Mouse (Mus musculus) limb, embryonic 13.5 days (tissue): ENCODE measurements around the gene Cbfa2t3. TPM values are rescaled to one million over a fixed set of nuclear protein-coding genes. Genes with fewer than 3 reads are reported as not detected.

Experiments
- ATAC-seq: fragments of 200-750 bp; cut with Nextera tagmentation; 2 replicates; pipeline ENCODE4 v1.8.0; 2017; ENCODE audit warnings: low read depth, moderate number of reproducible peaks, moderate TSS enrichment; ENCODE audit not compliant: low FRiP score
- H3K27ac ChIP-seq: fragments of 300-500 bp; sonication (generic); 2 replicates; pipeline ENCODE4 v1.5.1; 2015; ENCODE audit warnings: inconsistent platforms, mild to moderate bottlenecking, moderate library complexity
- H3K27me3 ChIP-seq: fragments of 300-500 bp; sonication (generic); 2 replicates; pipeline ENCODE4 v1.6.1; 2015; ENCODE audit warnings: mild to moderate bottlenecking, inconsistent platforms
- H3K36me3 ChIP-seq: fragments of 300-500 bp; sonication (generic); 2 replicates; pipeline ENCODE4 v1.6.1; 2015; ENCODE audit warnings: inconsistent platforms, mild to moderate bottlenecking, moderate library complexity
- H3K4me1 ChIP-seq: fragments of 300-500 bp; sonication (generic); 2 replicates; pipeline ENCODE4 v1.6.1; 2015; ENCODE audit warnings: inconsistent platforms
- H3K4me2 ChIP-seq: fragments of 300-500 bp; sonication (generic); replicated peaks from 2 replicates; pipeline ENCODE4 v1.6.1; 2015; ENCODE audit warnings: inconsistent platforms, mild to moderate bottlenecking, moderate library complexity
- H3K4me3 ChIP-seq: fragments of 300-500 bp; sonication (generic); 2 replicates; pipeline ENCODE4 v1.5.1; 2015; ENCODE audit warnings: moderate library complexity, mild to moderate bottlenecking, inconsistent platforms
- H3K9ac ChIP-seq: fragments of 300-500 bp; sonication (generic); 2 replicates; pipeline ENCODE4 v1.6.1; 2015; ENCODE audit warnings: mild to moderate bottlenecking, inconsistent platforms
- H3K9me3 ChIP-seq: fragments of 300-500 bp; sonication (generic); 2 replicates; pipeline ENCODE4 v1.6.1; 2016; ENCODE audit warnings: inconsistent platforms
- WGBS: fragments of 180-500 bp; shearing (Covaris S2); methylation state at CpG from one replicate; pipeline ENCODE4 v1.1.7; 2015; 5-methylcytosine and 5-hydroxymethylcytosine counted together
- polyA plus RNA-seq: library from polyadenylated mRNA; unstranded; fragments of >200 nt; fragmentation: Nextera tagmentation; extraction: Ambion mirVana; gene quantifications from 2 replicates; pipeline ENCODE4 v1.2.1, GENCODE M21; 2015

Gene Cbfa2t3
- polyA plus RNA-seq, 1 experiment from 2014 or later, result 4.3 TPM

GRCm38 (mm10) chr8:122623844-122624642, 74.9 kb downstream of the Cbfa2t3 start:
- Histone ChIP-seq H3K4me3 (no peak overlapping the region), H3K27me3 (no peaks in the 10 kb centered on the region), H3K9ac (peak overlapping the region; percentile 31; the same call in 1 of the 2 replicates), H3K4me1 (peaks cover 13% of the 10 kb centered on the region), H3K27ac (no peak overlapping the region), H3K4me2 (no peak overlapping the region), H3K9me3 (no peaks in the 10 kb centered on the region), H3K36me3 (no peaks in the 10 kb centered on the region)
- no peak for ATAC-seq
- WGBS, result 92% methylated on average over 17 of the region's 17 CpGs

DNA sequence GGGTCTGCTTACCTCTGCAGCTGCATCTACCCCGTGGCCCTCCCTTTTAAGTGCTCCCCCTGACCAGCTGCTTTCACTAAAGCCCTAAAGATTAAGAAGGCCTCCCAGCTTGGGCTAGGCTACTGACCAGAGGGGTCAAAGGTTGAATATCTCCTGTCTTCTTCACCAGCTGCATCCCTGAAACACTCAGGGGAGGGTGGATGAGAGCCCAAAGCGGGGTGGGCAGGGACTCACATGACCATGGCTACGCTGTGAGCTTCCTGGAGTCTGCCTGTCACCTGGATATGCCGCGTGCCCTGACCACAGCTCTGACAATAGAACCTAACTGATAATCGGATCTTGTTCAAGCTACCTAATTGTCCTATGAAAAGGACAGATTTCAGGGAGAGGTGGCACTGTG, 76.2 kb downstream of the Cbfa2t3 start, which contains the start of gene Pabpn1l:
Gene Pabpn1l, minus strand, starts transcription at position 13 of the 400 bp plus-strand sequence.
- no peak within 1 kb of the TSS for H3K27ac ChIP-seq
- no peak for ATAC-seq
- H3K4me3 ChIP-seq, result no peak within 1 kb of the TSS
- 63% methylated on average over 6 of the region's 6 CpGs for WGBS
- no peaks in the 10 kb centered on the region for H3K9me3 ChIP-seq
- no peak within 1 kb of the TSS for H3K9ac ChIP-seq
- no peaks in the 10 kb centered on the region for H3K27me3 ChIP-seq
- H3K36me3 ChIP-seq, result no peaks in the 10 kb centered on the region
- H3K4me2 ChIP-seq, result no peak within 1 kb of the TSS
- peaks cover 23% of the 10 kb centered on the region for H3K4me1 ChIP-seq

GRCm38 (mm10) chr8:122620446-122620845, 78.5 kb downstream of the Cbfa2t3 start:
- H3K4me1 ChIP-seq, result peaks cover 41% of the 10 kb centered on the region
- ATAC-seq, result no peak
- peaks cover under 1% of the 10 kb centered on the region; the same call in 1 of the 2 replicates for H3K36me3 ChIP-seq
- WGBS, result 24% methylated on average over 5 of the region's 5 CpGs
- no peak overlapping the region for H3K27ac ChIP-seq
- no peak overlapping the region for H3K4me3 ChIP-seq
- no peak overlapping the region for H3K4me2 ChIP-seq
- H3K9ac ChIP-seq, result no peak overlapping the region
- no peaks in the 10 kb centered on the region for H3K9me3 ChIP-seq
- H3K27me3 ChIP-seq, result no peaks in the 10 kb centered on the region

DNA sequence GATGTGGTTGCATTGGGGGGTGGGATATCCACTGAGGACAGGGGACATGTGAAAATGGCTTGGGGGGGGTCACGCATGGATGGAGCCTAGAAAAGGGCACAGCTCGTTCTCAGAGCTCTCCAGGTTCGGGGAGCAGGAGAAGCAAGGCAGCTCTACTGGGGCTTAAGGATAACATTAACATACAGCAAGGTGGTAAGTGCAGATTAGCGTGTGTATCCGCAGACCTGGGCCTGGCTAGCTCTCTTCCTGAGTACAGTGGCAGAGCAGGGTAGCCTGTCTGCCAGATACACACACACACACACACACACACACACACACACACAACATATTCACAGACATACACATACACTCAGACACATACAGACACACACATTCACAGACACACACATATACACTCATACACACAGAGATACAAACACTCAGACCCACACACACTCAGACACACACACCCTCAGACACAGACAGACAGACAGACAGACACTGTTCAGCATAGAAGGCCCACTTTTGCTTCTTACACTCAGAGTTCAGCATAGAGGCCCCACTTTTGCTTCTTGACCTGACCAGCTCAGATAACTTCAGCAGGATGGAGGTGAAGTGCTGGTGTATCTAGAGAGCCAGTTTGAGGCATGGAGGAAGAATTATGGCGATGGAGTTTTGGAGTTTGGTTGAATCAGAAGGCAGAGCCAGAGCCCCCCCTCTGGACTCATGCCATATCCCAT, 80.1 kb downstream of the Cbfa2t3 start:
- H3K27me3 ChIP-seq, result no peaks in the 10 kb centered on the region
- ATAC-seq, result no peak
- H3K36me3 ChIP-seq, result peaks cover 14% of the 10 kb centered on the region
- 76% methylated on average over 6 of the region's 6 CpGs for WGBS
- peaks cover 43% of the 10 kb centered on the region for H3K4me1 ChIP-seq
- H3K4me3 ChIP-seq, result no peak overlapping the region
- no peak overlapping the region for H3K4me2 ChIP-seq
- no peak overlapping the region for H3K9ac ChIP-seq
- H3K27ac ChIP-seq, result no peak overlapping the region
- no peaks in the 10 kb centered on the region for H3K9me3 ChIP-seq

DNA sequence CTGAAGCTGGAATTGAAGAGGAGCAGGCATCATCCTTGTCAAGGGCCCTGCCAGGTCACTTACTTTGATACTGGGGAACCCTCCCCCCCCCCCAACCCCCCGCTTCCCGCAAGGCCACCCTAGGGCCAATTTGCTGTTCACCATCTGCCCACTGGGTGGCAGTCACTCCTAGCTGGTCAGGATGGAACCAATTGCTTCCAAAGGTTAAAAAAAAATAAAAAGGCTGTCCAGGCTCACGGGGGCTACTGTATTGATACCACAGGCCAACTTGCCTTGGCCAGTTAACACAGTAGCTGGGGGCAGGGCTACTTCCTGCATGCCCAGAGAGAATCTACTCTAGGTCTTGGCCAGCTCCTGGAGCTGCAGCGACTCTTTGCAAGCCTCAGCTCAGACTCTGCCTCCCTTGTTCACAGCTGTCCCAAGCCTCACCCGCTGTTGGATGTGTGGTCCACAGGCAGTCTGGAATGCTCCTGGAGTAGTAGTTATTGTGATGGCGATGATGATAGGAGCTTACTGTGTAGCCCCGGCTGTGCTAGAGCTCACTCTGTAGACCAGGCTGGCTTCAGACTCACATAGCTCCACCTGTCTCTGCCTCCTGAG, 80.9 kb downstream of the Cbfa2t3 start:
- H3K4me2 ChIP-seq, result no peak overlapping the region
- 22% methylated on average over 5 of the region's 7 CpGs for WGBS
- no peaks in the 10 kb centered on the region for H3K9me3 ChIP-seq
- H3K27me3 ChIP-seq, result no peaks in the 10 kb centered on the region
- peak; percentile 38; the same call in 1 of the 2 replicates for ATAC-seq
- H3K4me1 ChIP-seq, result peaks cover 43% of the 10 kb centered on the region
- H3K4me3 ChIP-seq, result no peak overlapping the region
- H3K27ac ChIP-seq, result no peak overlapping the region
- no peak overlapping the region for H3K9ac ChIP-seq
- H3K36me3 ChIP-seq, result peaks cover 17% of the 10 kb centered on the region

DNA sequence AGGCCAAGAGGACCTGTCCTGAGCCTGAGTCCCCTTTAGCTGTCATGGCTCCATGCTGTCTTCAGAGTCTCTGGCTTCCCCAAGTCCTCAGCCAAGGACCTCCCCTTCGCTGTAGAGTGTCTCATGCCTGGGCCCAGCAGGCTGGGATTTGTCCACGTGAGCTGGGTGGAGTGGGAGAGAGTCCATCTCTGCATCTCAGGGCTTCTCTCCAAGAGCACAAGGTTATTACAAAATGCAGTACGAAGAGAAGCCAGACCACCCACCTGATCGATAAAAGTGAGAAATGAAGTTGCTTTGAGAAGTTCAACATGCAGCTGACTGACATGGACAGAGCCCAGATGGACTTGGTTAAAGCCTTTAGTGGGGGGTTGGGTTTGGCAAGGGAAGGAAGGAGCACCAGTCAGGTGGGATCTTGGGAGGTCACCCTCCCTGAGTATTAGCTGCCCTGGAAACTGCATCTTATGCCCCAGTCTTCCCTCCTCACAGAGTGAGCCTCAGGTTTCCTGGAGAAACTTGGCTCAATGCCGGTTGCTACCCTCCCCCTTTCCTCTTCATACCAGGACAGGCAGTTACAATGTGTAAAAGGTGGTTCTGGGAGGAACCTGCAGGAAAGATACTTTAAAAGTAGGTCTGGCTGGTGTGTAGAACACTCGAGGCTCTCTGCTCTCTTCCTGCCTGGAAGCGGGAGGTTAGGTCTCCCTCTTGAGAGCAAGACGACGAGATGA, 82.6 kb downstream of the Cbfa2t3 start:
- ATAC-seq, result 0 out of 2 replicates have a peak, but pooled peaks have one; percentile 4
- Histone ChIP-seq H3K36me3 (peaks cover 17% of the 10 kb centered on the region), H3K4me3 (no peak overlapping the region), H3K4me1 (peaks cover 53% of the 10 kb centered on the region), H3K9me3 (no peaks in the 10 kb centered on the region), H3K9ac (no peak overlapping the region; the same call in 1 of the 2 replicates), H3K27me3 (no peaks in the 10 kb centered on the region), H3K4me2 (peak overlapping the region; percentile 3; the same call in 1 of the 2 replicates), H3K27ac (peak overlapping the region; percentile 61)
- WGBS, result 56% methylated on average over 9 of the region's 9 CpGs

GRCm38 (mm10) chr8:122611295-122612133, 87.4 kb downstream of the Cbfa2t3 start, which contains the start of the genes Galns and Trappc2l:
Gene Galns, minus strand, starts transcription at chr8:122611463.
Gene Trappc2l, plus strand, starts transcription at chr8:122611640.
- Histone ChIP-seq H3K4me1 (peaks cover 33% of the 10 kb centered on the region), H3K4me3 (peak within 1 kb of the TSS; percentile 76), H3K9ac (peak within 1 kb of the TSS; percentile 81), H3K9me3 (no peaks in the 10 kb centered on the region), H3K27me3 (no peaks in the 10 kb centered on the region), H3K36me3 (peaks cover 17% of the 10 kb centered on the region), H3K4me2 (peak within 1 kb of the TSS; percentile 92), H3K27ac (peak within 1 kb of the TSS; percentile 67)
- peak; percentile 96 for ATAC-seq
- under 1% methylated on average over 56 of the region's 57 CpGs for WGBS

- Histone ChIP-seq H3K9ac (peak overlapping the region; percentile 77), H3K4me1 (peaks cover 25% of the 10 kb centered on the region), H3K4me2 (peak overlapping the region; percentile 92), H3K9me3 (no peaks in the 10 kb centered on the region), H3K36me3 (peaks cover 17% of the 10 kb centered on the region), H3K27me3 (no peaks in the 10 kb centered on the region), H3K4me3 (peak overlapping the region; percentile 76), H3K27ac (no peak overlapping the region; the same call in 1 of the 2 replicates)
- WGBS, result 2% methylated on average over 20 of the region's 20 CpGs
- ATAC-seq, result no peak; the same call in 1 of the 2 replicates
These were observed 88.2 kb downstream of the Cbfa2t3 start for GRCm38 (mm10) chr8:122610612-122611277.

GRCm38 (mm10) chr8:122610209-122610608, 88.7 kb downstream of the Cbfa2t3 start:
- peaks cover 21% of the 10 kb centered on the region for H3K4me1 ChIP-seq
- H3K36me3 ChIP-seq, result peaks cover 14% of the 10 kb centered on the region
- H3K4me3 ChIP-seq, result peak overlapping the region; percentile 76; the same call in 1 of the 2 replicates
- H3K27me3 ChIP-seq, result no peaks in the 10 kb centered on the region
- H3K9ac ChIP-seq, result no peak overlapping the region
- WGBS, result 68% methylated on average over 4 of the region's 4 CpGs
- no peak overlapping the region for H3K27ac ChIP-seq
- no peak for ATAC-seq
- H3K9me3 ChIP-seq, result no peaks in the 10 kb centered on the region
- H3K4me2 ChIP-seq, result peak overlapping the region; percentile 92

DNA sequence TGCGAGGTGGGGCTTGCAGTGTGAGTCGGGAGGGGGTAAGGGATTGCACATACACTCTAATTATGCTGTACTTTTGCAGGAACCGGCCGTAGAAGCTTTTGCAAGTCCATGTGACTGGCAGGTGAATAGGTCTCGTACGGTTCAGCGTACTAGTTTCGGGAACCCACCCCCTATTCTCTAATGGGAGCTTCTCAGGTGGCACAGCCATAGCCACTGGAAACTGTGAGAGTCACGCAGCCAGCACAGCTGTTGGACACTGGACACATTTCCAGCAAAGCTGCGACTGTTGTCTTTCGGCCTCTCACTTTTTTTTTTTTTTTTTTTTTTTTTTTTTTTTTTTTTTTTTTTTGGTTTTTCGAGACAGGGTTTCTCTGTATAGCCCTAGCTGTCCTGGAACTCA, 92.1 kb downstream of the Cbfa2t3 start:
- peaks cover 10% of the 10 kb centered on the region for H3K4me1 ChIP-seq
- no peaks in the 10 kb centered on the region for H3K36me3 ChIP-seq
- H3K9me3 ChIP-seq, result no peaks in the 10 kb centered on the region
- no peak for ATAC-seq
- H3K4me3 ChIP-seq, result no peak overlapping the region
- no peaks in the 10 kb centered on the region for H3K27me3 ChIP-seq
- 81% methylated on average over 11 of the region's 12 CpGs for WGBS
- no peak overlapping the region for H3K9ac ChIP-seq
- no peak overlapping the region for H3K4me2 ChIP-seq
- H3K27ac ChIP-seq, result no peak overlapping the region
